Mouse (Mus musculus) heart, adult 18-20 months (tissue): ENCODE measurements around the gene Azi2. TPM values are rescaled to one million over a fixed set of nuclear protein-coding genes. Genes with fewer than 3 reads are reported as not detected.

ENCODE experiments used
- DNase-seq, 2 experiments: peaks; one replicate each; pipeline ENCODE4 v3.0.0; 2021 to 2022; ENCODE audit warnings: mixed read lengths in 1 of 2
- microRNA-seq, 2 experiments: library from miRNA; unstranded; fragments of <30 nt; microRNA quantifications; one replicate each; pipeline ENCODE4 v1.2.0; 2022
- total RNA-seq, 2 experiments: library from RNA; stranded (reverse); gene quantifications; 2 replicates each; pipeline ENCODE4 v1.2.3; 2021

Azi2 gene
- total RNA-seq, 2 experiments from 2014 or later: 62.0 to 68.1 TPM

DNA sequence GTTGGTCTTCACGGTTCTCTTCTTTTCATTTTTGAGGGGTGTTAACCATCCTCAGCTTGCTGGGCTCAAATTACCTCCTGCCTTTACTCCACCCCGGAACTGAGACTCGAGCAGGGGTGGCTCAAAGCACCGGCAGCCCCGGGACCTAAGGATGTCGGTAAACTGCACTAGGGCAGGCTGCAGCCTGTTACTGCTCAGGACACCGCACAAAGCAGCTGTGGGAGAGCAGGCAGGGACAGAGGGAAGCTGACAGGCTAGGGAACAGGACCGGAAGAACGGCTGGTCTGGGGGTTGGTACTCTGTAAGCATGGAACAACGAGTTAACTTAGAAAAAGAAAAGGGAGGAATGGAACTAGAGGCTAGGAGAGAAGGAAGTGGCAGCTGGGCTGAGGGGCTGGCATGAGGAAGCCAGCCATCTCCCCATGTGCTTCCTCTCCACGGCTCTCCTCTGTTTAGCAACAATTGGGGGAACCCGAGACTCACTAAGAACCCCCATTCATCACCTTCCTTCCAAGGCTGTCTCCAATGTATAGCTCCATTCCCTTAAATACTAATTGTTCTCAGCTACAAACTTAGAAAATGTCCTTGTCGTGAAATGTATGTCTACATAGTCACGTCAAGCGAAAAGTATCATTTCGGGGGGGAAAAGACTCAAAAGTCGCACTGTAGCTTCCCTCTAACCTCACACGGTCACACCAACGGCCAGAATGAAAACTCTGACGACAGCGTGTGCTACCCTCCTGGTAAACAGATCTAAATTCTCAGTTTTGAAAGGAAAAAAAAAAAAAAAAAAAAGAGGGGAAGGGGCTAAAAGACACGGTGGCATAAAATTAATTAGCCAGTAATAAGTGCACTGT, 42.5 kb downstream of the Azi2 start:
- no peak for DNase-seq

DNA sequence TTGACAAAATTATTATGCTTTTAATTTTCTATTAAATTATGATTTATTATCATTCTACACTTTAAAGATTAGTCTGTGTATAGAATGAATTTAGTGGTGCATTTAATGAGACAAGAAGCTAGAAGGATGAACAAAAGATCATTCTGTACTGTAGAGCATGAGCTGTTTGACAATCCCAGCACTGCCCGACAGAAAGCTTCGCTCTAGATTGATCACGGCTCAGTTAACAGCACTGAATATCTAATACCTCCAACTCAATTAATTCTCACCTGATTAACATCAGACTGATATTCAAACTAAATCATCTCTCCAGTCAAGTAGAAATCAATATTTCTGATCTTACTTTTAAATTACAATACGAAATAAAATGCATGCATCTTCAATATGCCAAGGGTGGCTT, 43.5 kb downstream of the Azi2 start:
- no peak for DNase-seq

GRCm38 (mm10) chr9:118099395-118099794, 59.1 kb downstream of the Azi2 start:
- no peak for DNase-seq

GRCm38 (mm10) chr9:118100484-118100883, 60.2 kb downstream of the Azi2 start:
- no peak for DNase-seq

DNA sequence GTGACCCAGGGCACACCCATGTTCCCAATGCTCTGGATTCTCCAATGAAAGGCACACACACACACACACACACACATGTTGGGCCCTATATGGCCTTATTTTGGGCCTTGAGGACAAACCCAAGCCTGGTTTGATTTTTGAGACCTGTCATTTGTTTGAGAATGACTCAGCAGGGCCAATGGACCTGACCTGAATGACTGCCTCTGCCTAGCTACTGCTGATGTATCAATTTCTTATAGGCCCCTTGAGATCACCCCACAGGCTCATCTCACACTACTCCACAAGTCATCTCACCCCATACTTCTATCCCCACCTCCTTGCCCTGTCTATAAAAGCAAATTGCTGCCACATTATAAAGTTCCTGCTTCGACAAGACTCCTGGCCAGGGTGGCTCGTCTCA, 61.5 kb downstream of the Azi2 start:
- no peak for DNase-seq

DNA sequence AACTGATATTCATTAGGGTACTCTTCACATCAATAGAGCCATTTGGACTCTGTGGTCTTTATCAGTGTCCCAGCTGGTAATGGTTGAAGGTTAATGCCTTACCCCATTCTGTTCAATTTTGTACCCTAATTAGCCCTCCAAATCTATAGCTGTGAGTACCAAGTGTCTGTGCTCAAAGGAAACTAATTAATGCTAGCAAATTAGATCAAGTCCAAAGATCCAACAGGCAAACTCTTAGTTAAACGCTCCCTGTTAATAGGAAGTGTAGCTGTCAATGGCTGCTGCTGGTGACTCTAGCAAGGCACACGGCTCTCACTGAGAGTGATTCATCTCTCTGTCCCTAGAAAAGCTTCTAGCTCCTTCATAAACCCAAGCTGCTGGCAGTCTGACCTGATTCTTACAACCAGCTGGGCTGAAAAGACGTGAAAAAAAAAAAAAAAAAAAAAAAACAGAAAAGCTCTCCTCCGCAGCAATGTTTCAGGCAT, 68.3 kb downstream of the Azi2 start:
- DNase-seq: no peak

GRCm38 (mm10) chr9:118109697-118110359, 69.5 kb downstream of the Azi2 start:
- DNase-seq: no peak

- no peak for DNase-seq
Observed at GRCm38 (mm10) chr9:118110360-118110710, 70.0 kb downstream of the Azi2 start.

Small RNAs within 50 kb of the gene (microRNA-seq; reads per million reads assigned to microRNA genes)
- gene Gm22008: 0 reads per million in 2 experiments

Other genes with a start within 250 kb of the Azi2 start
- 10 to 100 TPM; 31.8 to 33.0 TPM for gene Cmc1, start 109.7 kb downstream of the Azi2 start, total RNA-seq